Mouse (Mus musculus): ENCODE results near the gene Pi16. TPM values are rescaled to one million over a fixed set of nuclear protein-coding genes. Genes with fewer than 3 reads are reported as not detected.
"Not testable (repeated sequence)": the region's sequence is repeated elsewhere in the genome, so short reads cannot be mapped to it uniquely, and the experiment has no call there.

The Pi16 gene
- polyA plus RNA-seq, 1 experiment = 18.4 TPM

GRCm38 (mm10) chr17:29347126-29347644, 29.7 kb downstream of the Pi16 start:
- TF ChIP-seq CTCF (conservative IDR thresholded peaks at IDR 0.05; ENCODE audit: insufficient read depth, insufficient read length, low read depth, low read length) (no peak), POLR2A (IDR thresholded peaks at IDR 0.05; ENCODE audit: low read depth, low read length) (no peak)
- Histone ChIP-seq H3K4me1 (ENCODE audit: control insufficient read depth, insufficient read depth, low read length) (peaks cover 17% of the 10 kb centered on the region), H3K36me3 (ENCODE audit: control insufficient read depth, insufficient read depth, low read length) (no peaks in the 10 kb centered on the region), H3K27me3 (replicated peaks; ENCODE audit: control insufficient read depth, insufficient read depth, low read length) (no peaks in the 10 kb centered on the region), H3K4me3 (ENCODE audit: insufficient read depth, low read depth, low read length) (peak overlapping the region; percentile 77), H3K27ac (ENCODE audit: insufficient read depth, low read depth, low read length) (peak overlapping the region; percentile 40)
- no peak for DNase-seq
- under 1% methylated on average over 45 of the region's 45 CpGs for WGBS

- Histone ChIP-seq H3K36me3 (ENCODE audit: control insufficient read depth, insufficient read depth, low read length) (no peaks in the 10 kb centered on the region), H3K27ac (ENCODE audit: insufficient read depth, low read depth, low read length) (peak within 1 kb of the TSS; percentile 87), H3K4me1 (ENCODE audit: control insufficient read depth, insufficient read depth, low read length) (peaks cover 11% of the 10 kb centered on the region), H3K4me3 (ENCODE audit: insufficient read depth, low read depth, low read length) (peak within 1 kb of the TSS; percentile 77), H3K27me3 (replicated peaks; ENCODE audit: control insufficient read depth, insufficient read depth, low read length) (no peaks in the 10 kb centered on the region)
- under 1% methylated on average over 53 of the region's 53 CpGs for WGBS
- TF ChIP-seq POLR2A (IDR thresholded peaks at IDR 0.05; ENCODE audit: low read depth, low read length) (peak; percentile 27), CTCF (conservative IDR thresholded peaks at IDR 0.05; ENCODE audit: insufficient read depth, insufficient read length, low read depth, low read length) (no peak)
- peak; percentile 99 for DNase-seq
These were observed 30.3 kb downstream of the Pi16 start, which contains the start of gene Mtch1 for GRCm38 (mm10) chr17:29347645-29348256. TSS of gene Mtch1 (minus strand) at chr17:29347934.

GRCm38 (mm10) chr17:29348996-29349395, 31.5 kb downstream of the Pi16 start:
- H3K4me3 ChIP-seq (ENCODE audit: insufficient read depth, low read depth, low read length) = no peak overlapping the region
- peak; percentile 64 for DNase-seq
- H3K36me3 ChIP-seq (ENCODE audit: control insufficient read depth, insufficient read depth, low read length) = no peaks in the 10 kb centered on the region
- H3K27me3 ChIP-seq (replicated peaks; ENCODE audit: control insufficient read depth, insufficient read depth, low read length) = no peaks in the 10 kb centered on the region
- no peak for TF ChIP-seq CTCF (conservative IDR thresholded peaks at IDR 0.05; ENCODE audit: insufficient read depth, insufficient read length, low read depth, low read length)
- TF ChIP-seq POLR2A (IDR thresholded peaks at IDR 0.05; ENCODE audit: low read depth, low read length) = no peak
- H3K4me1 ChIP-seq (ENCODE audit: control insufficient read depth, insufficient read depth, low read length) = peaks cover 11% of the 10 kb centered on the region; the same call in 1 of the 2 replicates
- peak overlapping the region; percentile 50 for H3K27ac ChIP-seq (ENCODE audit: insufficient read depth, low read depth, low read length)
- 56% methylated on average over 2 of the region's 2 CpGs for WGBS

GRCm38 (mm10) chr17:29351056-29351455, 33.6 kb downstream of the Pi16 start:
- H3K4me1 ChIP-seq (ENCODE audit: control insufficient read depth, insufficient read depth, low read length) = peaks cover 22% of the 10 kb centered on the region
- DNase-seq; H3K36me3 ChIP-seq (ENCODE audit: control insufficient read depth, insufficient read depth, low read length); H3K27ac ChIP-seq (ENCODE audit: insufficient read depth, low read depth, low read length); H3K27me3 ChIP-seq (replicated peaks; ENCODE audit: control insufficient read depth, insufficient read depth, low read length); H3K4me3 ChIP-seq (ENCODE audit: insufficient read depth, low read depth, low read length): not testable (repeated sequence)
- WGBS = 90% methylated on average over 5 of the region's 5 CpGs

- H3K27ac ChIP-seq (ENCODE audit: insufficient read depth, low read depth, low read length) = peak overlapping the region; percentile 92
- peak; percentile 60 for DNase-seq
- 23% methylated on average over 5 of the region's 5 CpGs for WGBS
These were observed 38.0 kb downstream of the Pi16 start for GRCm38 (mm10) chr17:29355461-29355840.

GRCm38 (mm10) chr17:29355841-29356478, 38.5 kb downstream of the Pi16 start:
- H3K27ac ChIP-seq (ENCODE audit: insufficient read depth, low read depth, low read length) = peak overlapping the region; percentile 92
- H3K4me3 ChIP-seq (ENCODE audit: insufficient read depth, low read depth, low read length) = peak overlapping the region; percentile 21; the same call in 1 of the 2 replicates
- no peaks in the 10 kb centered on the region for H3K36me3 ChIP-seq (ENCODE audit: control insufficient read depth, insufficient read depth, low read length)
- peaks cover 19% of the 10 kb centered on the region for H3K4me1 ChIP-seq (ENCODE audit: control insufficient read depth, insufficient read depth, low read length)
- DNase-seq = peak; percentile 89
- TF ChIP-seq POLR2A (IDR thresholded peaks at IDR 0.05; ENCODE audit: low read depth, low read length) = no peak
- 10% methylated on average over 17 of the region's 17 CpGs for WGBS
- no peaks in the 10 kb centered on the region for H3K27me3 ChIP-seq (replicated peaks; ENCODE audit: control insufficient read depth, insufficient read depth, low read length)

More at GRCm38 (mm10) chr17:29355461-29355840, 38.0 kb downstream of the Pi16 start:
- no peak for TF ChIP-seq POLR2A (IDR thresholded peaks at IDR 0.05; ENCODE audit: low read depth, low read length)
- TF ChIP-seq CTCF (conservative IDR thresholded peaks at IDR 0.05; ENCODE audit: insufficient read depth, insufficient read length, low read depth, low read length) = no peak
- H3K4me1 ChIP-seq (ENCODE audit: control insufficient read depth, insufficient read depth, low read length) = peaks cover 19% of the 10 kb centered on the region
- no peaks in the 10 kb centered on the region for H3K27me3 ChIP-seq (replicated peaks; ENCODE audit: control insufficient read depth, insufficient read depth, low read length)
- H3K36me3 ChIP-seq (ENCODE audit: control insufficient read depth, insufficient read depth, low read length) = no peaks in the 10 kb centered on the region
- H3K4me3 ChIP-seq (ENCODE audit: insufficient read depth, low read depth, low read length) = no peak overlapping the region

GRCm38 (mm10) chr17:29356479-29356856, 39.0 kb downstream of the Pi16 start:
- DNase-seq = peak; percentile 88
- Histone ChIP-seq H3K4me3 (ENCODE audit: insufficient read depth, low read depth, low read length) (peak overlapping the region; percentile 30; the same call in 1 of the 2 replicates), H3K36me3 (ENCODE audit: control insufficient read depth, insufficient read depth, low read length) (no peaks in the 10 kb centered on the region), H3K27me3 (replicated peaks; ENCODE audit: control insufficient read depth, insufficient read depth, low read length) (no peaks in the 10 kb centered on the region), H3K4me1 (ENCODE audit: control insufficient read depth, insufficient read depth, low read length) (peaks cover 19% of the 10 kb centered on the region), H3K27ac (ENCODE audit: insufficient read depth, low read depth, low read length) (peak overlapping the region; percentile 92)
- no peak for TF ChIP-seq CTCF (conservative IDR thresholded peaks at IDR 0.05; ENCODE audit: insufficient read depth, insufficient read length, low read depth, low read length)
- TF ChIP-seq POLR2A (IDR thresholded peaks at IDR 0.05; ENCODE audit: low read depth, low read length) = no peak
- 8% methylated on average over 11 of the region's 11 CpGs for WGBS
